Mouse (Mus musculus) heart, embryonic 14.5 days (tissue): Measurements from ENCODE around the gene Ccdc177. TPM values are rescaled to one million over a fixed set of nuclear protein-coding genes. Genes with fewer than 3 reads are reported as not detected.
A peak's percentile ranks its signal among the peaks of the same experiment; 100 is the strongest.

Source experiments
- ATAC-seq: fragments of 200-750 bp; cut with Nextera tagmentation; 2 replicates; pipeline ENCODE4 v1.8.0; 2017; ENCODE audit warnings: low read depth, moderate TSS enrichment; ENCODE audit not compliant: insufficient number of reproducible peaks, insufficient read depth, low FRiP score
- H3K27ac ChIP-seq, 2 experiments: fragments of 200-500 bp in 1 of 2; fragments of 300-500 bp in 1 of 2; sonication (generic) in 1 of 2; replicated peaks in 1 of 2; 2 replicates each; pipeline ENCODE4 v1.5.1; 2012 to 2014; ENCODE audit warnings: low read depth in 2 of 2, low read length in 2 of 2, control low read depth in 1 of 2, mild to moderate bottlenecking in 1 of 2, mixed read lengths in 1 of 2; ENCODE audit not compliant: control insufficient read depth in 1 of 2, insufficient read depth in 1 of 2
- H3K27me3 ChIP-seq: fragments of 300-500 bp; sonication (generic); 2 replicates; pipeline ENCODE4 v1.6.1; 2014; ENCODE audit warnings: mild to moderate bottlenecking, low read length, control low read depth; ENCODE audit not compliant: control insufficient read depth, insufficient read depth
- H3K36me3 ChIP-seq: fragments of 300-500 bp; sonication (generic); 2 replicates; pipeline ENCODE4 v1.6.1; 2014; ENCODE audit warnings: mild to moderate bottlenecking, control low read depth, low read length, mixed read lengths; ENCODE audit not compliant: control insufficient read depth, insufficient read depth
- H3K4me1 ChIP-seq, 2 experiments: fragments of 200-500 bp in 1 of 2; fragments of 300-500 bp in 1 of 2; sonication (generic) in 1 of 2; 2 replicates each; pipeline ENCODE4 v1.6.1; 2012 to 2014; ENCODE audit warnings: low read length in 2 of 2, control low read depth in 1 of 2, mixed read lengths in 1 of 2; ENCODE audit not compliant: control insufficient read depth in 2 of 2, insufficient read depth in 2 of 2
- H3K4me2 ChIP-seq: fragments of 300-500 bp; sonication (generic); 2 replicates; pipeline ENCODE4 v1.6.1; 2014; ENCODE audit warnings: mild to moderate bottlenecking, low read length
- H3K4me3 ChIP-seq, 2 experiments: fragments of 200-500 bp in 1 of 2; fragments of 300-500 bp in 1 of 2; sonication (generic) in 1 of 2; 2 replicates each; pipeline ENCODE4 v1.5.1; 2012 to 2014; ENCODE audit warnings: low read length in 2 of 2, mild to moderate bottlenecking in 2 of 2, control low read depth in 1 of 2, low read depth in 1 of 2, moderate library complexity in 1 of 2; ENCODE audit not compliant: control insufficient read depth in 1 of 2, insufficient read depth in 1 of 2
- H3K9ac ChIP-seq: fragments of 300-500 bp; sonication (generic); 2 replicates; pipeline ENCODE4 v1.6.1; 2014; ENCODE audit warnings: mild to moderate bottlenecking, low read length
- H3K9me3 ChIP-seq: fragments of 300-500 bp; sonication (generic); 2 replicates; pipeline ENCODE4 v1.6.1; 2016; ENCODE audit warnings: low read length, control low read depth; ENCODE audit not compliant: control insufficient read depth
- WGBS: fragments of 180-500 bp; shearing (Covaris S2); extraction: QIAGEN DNeasy Blood & Tissue Kit; methylation state at CpG from one replicate; pipeline ENCODE4 v1.1.7; 2014; 5-methylcytosine and 5-hydroxymethylcytosine counted together
- polyA plus RNA-seq: library from polyadenylated mRNA; unstranded; fragments of >200 nt; fragmentation: Nextera tagmentation; extraction: Ambion mirVana; gene quantifications from 2 replicates; pipeline ENCODE4 v1.2.1, GENCODE M21; 2014

The Ccdc177 gene
- polyA plus RNA-seq, 1 experiment from 2014 or later = not detected

GRCm38 (mm10) chr12:80757751-80758558 is 2.5 kb downstream of the Ccdc177 start:
- Histone ChIP-seq H3K9ac (peak overlapping the region; percentile 55), H3K4me2 (peak overlapping the region; percentile 99), H3K4me3 (peak overlapping the region; percentile 54 to 59), H3K27ac (no peak overlapping the region), H3K9me3 (no peaks in the 10 kb centered on the region), H3K36me3 (no peaks in the 10 kb centered on the region), H3K27me3 (peaks cover 90% of the 10 kb centered on the region), H3K4me1 (peaks cover 11 to 26% of the 10 kb centered on the region in 2 experiments; a peak in 3 of 4 replicates)
- ATAC-seq = peak; percentile 68
- under 1% methylated on average over 122 of the region's 122 CpGs for WGBS

DNA sequence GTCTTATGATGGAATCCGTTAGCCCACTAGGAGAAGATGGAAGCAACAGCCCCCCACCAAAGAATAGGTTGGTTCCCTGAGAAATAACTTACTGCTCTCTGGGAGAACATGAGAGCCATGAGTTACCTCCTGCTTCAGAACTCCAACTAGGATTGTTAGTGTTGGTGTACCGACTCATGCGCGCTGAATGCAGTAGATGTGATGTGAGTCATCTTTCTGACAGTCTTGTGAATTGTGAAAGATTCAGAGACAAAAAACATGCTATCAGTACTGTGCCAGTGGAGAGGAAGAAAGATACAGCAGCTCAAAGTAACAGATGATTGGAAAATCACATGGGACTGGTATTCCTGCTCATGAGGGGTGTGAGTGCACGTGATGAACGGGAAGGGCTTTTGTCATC is 8.9 kb downstream of the Ccdc177 start:
- H3K4me1 ChIP-seq = no peaks in the 10 kb centered on the region
- ATAC-seq = no peak
- no peak overlapping the region for H3K27ac ChIP-seq
- no peak overlapping the region for H3K4me3 ChIP-seq
- H3K36me3 ChIP-seq = no peaks in the 10 kb centered on the region
- WGBS = 78% methylated on average over 6 of the region's 6 CpGs
- no peak overlapping the region for H3K9ac ChIP-seq
- no peak overlapping the region for H3K4me2 ChIP-seq
- H3K9me3 ChIP-seq = no peaks in the 10 kb centered on the region
- peaks cover 70% of the 10 kb centered on the region for H3K27me3 ChIP-seq

GRCm38 (mm10) chr12:80746031-80746813 is 14.3 kb downstream of the Ccdc177 start:
- Histone ChIP-seq H3K4me3 (no peak overlapping the region), H3K27me3 (peaks cover 31% of the 10 kb centered on the region), H3K4me2 (no peak overlapping the region), H3K36me3 (no peaks in the 10 kb centered on the region), H3K4me1 (0 out of 4 replicates have a peak, but pooled peaks cover 0 to 2% of the 10 kb centered on the region in 2 experiments), H3K27ac (no peak overlapping the region), H3K9me3 (no peaks in the 10 kb centered on the region), H3K9ac (no peak overlapping the region)
- WGBS = 44% methylated on average over 8 of the region's 8 CpGs
- no peak for ATAC-seq

GRCm38 (mm10) chr12:80744614-80745013 is 15.9 kb downstream of the Ccdc177 start:
- Histone ChIP-seq H3K9me3 (no peaks in the 10 kb centered on the region), H3K9ac (no peak overlapping the region), H3K27me3 (peaks cover 26% of the 10 kb centered on the region), H3K36me3 (no peaks in the 10 kb centered on the region), H3K4me1 (0 out of 4 replicates have a peak, but pooled peaks cover 0 to 2% of the 10 kb centered on the region in 2 experiments), H3K4me3 (no peak overlapping the region), H3K27ac (no peak overlapping the region), H3K4me2 (no peak overlapping the region)
- no peak for ATAC-seq
- WGBS = 91% methylated on average over 1 of the region's 1 CpGs

DNA sequence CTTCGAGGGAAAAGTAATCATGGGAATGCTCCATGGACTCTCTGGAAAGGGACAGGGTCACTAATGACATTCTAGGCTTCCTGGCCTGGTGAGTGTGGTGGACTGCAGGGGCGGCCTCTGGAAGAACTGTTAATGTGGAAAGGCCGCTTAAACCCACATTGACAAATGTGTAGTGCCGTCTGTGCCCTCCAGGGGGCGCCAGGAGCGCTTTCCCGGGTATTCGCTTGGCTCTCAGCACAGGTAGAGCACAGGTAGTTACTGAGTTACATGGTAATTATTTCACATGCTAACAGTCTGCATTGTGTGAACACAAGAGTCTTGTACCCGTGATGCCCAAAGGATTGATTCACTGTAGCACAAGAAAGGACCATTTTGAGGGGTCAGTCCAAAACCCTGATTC is 21.0 kb downstream of the Ccdc177 start:
- WGBS = 23% methylated on average over 9 of the region's 9 CpGs
- H3K4me3 ChIP-seq = no peak overlapping the region
- no peaks in the 10 kb centered on the region for H3K9me3 ChIP-seq
- no peak overlapping the region for H3K4me2 ChIP-seq
- no peak overlapping the region for H3K9ac ChIP-seq
- H3K36me3 ChIP-seq = no peaks in the 10 kb centered on the region
- H3K4me1 ChIP-seq = no peaks in the 10 kb centered on the region; a peak in 1 of 4 replicates
- no peak for ATAC-seq
- no peak overlapping the region for H3K27ac ChIP-seq
- H3K27me3 ChIP-seq = peaks cover 42% of the 10 kb centered on the region

DNA sequence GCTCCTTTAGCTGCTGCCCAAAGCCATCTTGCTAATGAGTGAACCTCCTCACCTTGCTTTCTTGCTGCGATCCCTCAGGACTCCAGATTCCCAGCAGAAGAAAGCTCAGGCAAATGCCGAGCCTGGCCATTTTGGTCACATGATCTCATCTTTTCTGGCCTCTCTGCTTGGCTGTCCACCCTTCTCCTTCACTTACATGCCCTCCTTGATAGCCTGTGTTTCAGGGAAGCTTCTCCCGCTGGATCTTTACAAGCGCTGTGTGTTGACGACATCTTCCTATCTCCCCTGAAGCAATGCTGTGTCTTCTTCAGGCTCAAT is 23.2 kb downstream of the Ccdc177 start:
- H3K4me3 ChIP-seq = no peak overlapping the region
- H3K9ac ChIP-seq = no peak overlapping the region
- H3K27me3 ChIP-seq = peaks cover 42% of the 10 kb centered on the region
- H3K4me2 ChIP-seq = no peak overlapping the region
- ATAC-seq = no peak
- no peaks in the 10 kb centered on the region for H3K36me3 ChIP-seq
- no peak overlapping the region for H3K27ac ChIP-seq
- no peaks in the 10 kb centered on the region; a peak in 1 of 4 replicates for H3K4me1 ChIP-seq
- H3K9me3 ChIP-seq = no peaks in the 10 kb centered on the region
- 50% methylated on average over 5 of the region's 5 CpGs for WGBS

- no peak for ATAC-seq
- no peaks in the 10 kb centered on the region; a peak in 1 of 4 replicates for H3K4me1 ChIP-seq
- 36% methylated on average over 13 of the region's 13 CpGs for WGBS
- H3K9ac ChIP-seq = no peak overlapping the region
- no peaks in the 10 kb centered on the region for H3K36me3 ChIP-seq
- no peak overlapping the region for H3K4me2 ChIP-seq
- no peak overlapping the region for H3K4me3 ChIP-seq
- no peak overlapping the region for H3K27ac ChIP-seq
- no peaks in the 10 kb centered on the region for H3K9me3 ChIP-seq
- peaks cover 42% of the 10 kb centered on the region for H3K27me3 ChIP-seq
These were observed 23.8 kb downstream of the Ccdc177 start for GRCm38 (mm10) chr12:80736464-80737282.
